Mouse (Mus musculus) bone marrow macrophage, adult 2 months (primary cell): ENCODE measurements around the gene Nup54. TPM values are rescaled to one million over a fixed set of nuclear protein-coding genes. Genes with fewer than 3 reads are reported as not detected.

Experiments used
- H3K27ac ChIP-seq: 2 replicates; pipeline ENCODE4 v1.5.1; 2012; ENCODE audit warnings: low read depth, low read length; ENCODE audit not compliant: insufficient read depth
- H3K4me1 ChIP-seq: 2 replicates; pipeline ENCODE4 v1.6.1; 2012; ENCODE audit warnings: low read length; ENCODE audit not compliant: control insufficient read depth, insufficient read depth
- H3K4me3 ChIP-seq: 2 replicates; pipeline ENCODE4 v1.5.1; 2012; ENCODE audit warnings: mild to moderate bottlenecking, low read length, moderate library complexity; ENCODE audit not compliant: insufficient read depth
- CTCF ChIP-seq: IDR thresholded peaks from 2 replicates; pipeline ENCODE4 v1.5.1; 2012; ENCODE audit warnings: low read depth, mild to moderate bottlenecking, low read length, moderate library complexity
- POLR2A ChIP-seq: IDR thresholded peaks from 2 replicates; pipeline ENCODE4 v1.6.1; 2012; ENCODE audit warnings: mild to moderate bottlenecking, low read depth, low read length, borderline replicate concordance
- polyA plus RNA-seq: library from polyadenylated mRNA; stranded (reverse); fragments of >200 nt; gene quantifications from 2 replicates; pipeline ENCODE4 v1.2.4, GENCODE M21; 2012; ENCODE audit not compliant: missing spikeins, insufficient read depth, insufficient read length

The Nup54 gene
- polyA plus RNA-seq, 1 experiment, result 20.4 TPM

- TF ChIP-seq POLR2A, result no peak
- TF ChIP-seq CTCF, result no peak
- Histone ChIP-seq H3K27ac (no peak overlapping the region), H3K4me3 (no peak overlapping the region), H3K4me1 (no peaks in the 10 kb centered on the region)
These were observed 32.2 kb downstream of the Nup54 start for GRCm38 (mm10) chr5:92402816-92403215.

- H3K4me3 ChIP-seq, result no peak overlapping the region
- H3K4me1 ChIP-seq, result no peaks in the 10 kb centered on the region
- H3K27ac ChIP-seq, result no peak overlapping the region
- TF ChIP-seq POLR2A (no peak), CTCF (peak; percentile 62)
These were observed 36.9 kb downstream of the Nup54 start for GRCm38 (mm10) chr5:92398153-92398552.

GRCm38 (mm10) chr5:92396476-92396875 is 38.5 kb downstream of the Nup54 start:
- Histone ChIP-seq H3K27ac (no peak overlapping the region), H3K4me3 (no peak overlapping the region), H3K4me1 (no peaks in the 10 kb centered on the region)
- TF ChIP-seq CTCF (no peak), POLR2A (no peak)

- TF ChIP-seq CTCF (no peak), POLR2A (no peak)
- H3K4me3 ChIP-seq, result no peak overlapping the region
- H3K27ac ChIP-seq, result no peak overlapping the region
- H3K4me1 ChIP-seq, result no peaks in the 10 kb centered on the region
These were observed 39.3 kb downstream of the Nup54 start for GRCm38 (mm10) chr5:92395764-92396163.

GRCm38 (mm10) chr5:92393863-92394262 is 41.2 kb downstream of the Nup54 start:
- Histone ChIP-seq H3K4me3 (no peak overlapping the region), H3K27ac (no peak overlapping the region), H3K4me1 (no peaks in the 10 kb centered on the region)
- TF ChIP-seq POLR2A, result no peak

GRCm38 (mm10) chr5:92392542-92392941 is 42.5 kb downstream of the Nup54 start:
- H3K27ac ChIP-seq, result no peak overlapping the region
- H3K4me1 ChIP-seq, result no peaks in the 10 kb centered on the region
- H3K4me3 ChIP-seq, result peak overlapping the region; percentile 46
- no peak for TF ChIP-seq POLR2A
- TF ChIP-seq CTCF, result no peak

GRCm38 (mm10) chr5:92390615-92391014 is 44.4 kb downstream of the Nup54 start:
- TF ChIP-seq CTCF (no peak), POLR2A (no peak)
- peaks cover 7% of the 10 kb centered on the region for H3K4me1 ChIP-seq
- no peak overlapping the region for H3K4me3 ChIP-seq
- no peak overlapping the region for H3K27ac ChIP-seq

GRCm38 (mm10) chr5:92389977-92390376 is 45.0 kb downstream of the Nup54 start:
- H3K27ac ChIP-seq, result no peak overlapping the region
- TF ChIP-seq POLR2A, result no peak
- no peak for TF ChIP-seq CTCF

GRCm38 (mm10) chr5:92387433-92387832 is 47.6 kb downstream of the Nup54 start:
- Histone ChIP-seq H3K4me1 (peaks cover 7% of the 10 kb centered on the region), H3K27ac (no peak overlapping the region), H3K4me3 (no peak overlapping the region)
- no peak for TF ChIP-seq POLR2A
- no peak for TF ChIP-seq CTCF

More at GRCm38 (mm10) chr5:92389977-92390376, 45.0 kb downstream of the Nup54 start:
- H3K4me1 ChIP-seq, result peaks cover 7% of the 10 kb centered on the region
- H3K4me3 ChIP-seq, result no peak overlapping the region

GRCm38 (mm10) chr5:92386643-92387042 is 48.4 kb downstream of the Nup54 start:
- TF ChIP-seq POLR2A, result no peak
- TF ChIP-seq CTCF, result no peak
- H3K4me1 ChIP-seq, result peaks cover 7% of the 10 kb centered on the region
- H3K27ac ChIP-seq, result no peak overlapping the region
- H3K4me3 ChIP-seq, result no peak overlapping the region

GRCm38 (mm10) chr5:92386102-92386501 is 48.9 kb downstream of the Nup54 start:
- peaks cover 7% of the 10 kb centered on the region for H3K4me1 ChIP-seq
- H3K4me3 ChIP-seq, result no peak overlapping the region
- TF ChIP-seq CTCF, result no peak
- TF ChIP-seq POLR2A, result no peak
- no peak overlapping the region for H3K27ac ChIP-seq

- H3K4me3 ChIP-seq, result no peak overlapping the region
- no peak overlapping the region for H3K27ac ChIP-seq
- TF ChIP-seq CTCF (peak; percentile 69), POLR2A (no peak)
- H3K4me1 ChIP-seq, result peaks cover 7% of the 10 kb centered on the region
These were observed 50.2 kb downstream of the Nup54 start for GRCm38 (mm10) chr5:92384855-92385254.
